Mouse (Mus musculus) testis, postnatal 10 days (tissue): ENCODE measurements at regions not wholly inside any gene's neighbourhood (a gene's known extent, or its start where the extent isn't known, plus 50 kb on each side); places are given as distances from the start of the nearest gene placed in this dataset.

Source experiments
- DNase-seq: peaks from one replicate; pipeline ENCODE4 v3.0.0; 2021; ENCODE audit warnings: low spot score

DNA sequence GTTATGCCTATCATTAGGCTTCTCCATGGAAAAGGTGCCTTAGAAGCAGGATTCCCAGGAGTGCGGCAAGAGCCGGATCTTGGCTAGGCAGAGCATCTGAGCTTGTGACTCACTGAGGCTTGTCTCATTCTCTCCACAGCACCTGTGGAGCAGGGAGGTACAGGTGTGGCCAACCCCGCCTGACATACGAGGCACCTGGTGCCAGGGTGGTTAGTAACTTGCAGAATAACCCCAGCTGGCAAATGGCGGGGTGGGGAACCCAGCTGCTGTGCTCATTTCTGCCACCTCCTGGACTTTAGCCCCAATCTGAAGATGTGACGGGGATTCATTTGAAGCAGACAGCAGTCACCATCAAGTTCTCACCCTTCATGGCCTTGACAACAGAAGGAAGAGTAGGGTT lies 96.2 kb downstream of the Pdgfra start:
- no peak for DNase-seq

DNA sequence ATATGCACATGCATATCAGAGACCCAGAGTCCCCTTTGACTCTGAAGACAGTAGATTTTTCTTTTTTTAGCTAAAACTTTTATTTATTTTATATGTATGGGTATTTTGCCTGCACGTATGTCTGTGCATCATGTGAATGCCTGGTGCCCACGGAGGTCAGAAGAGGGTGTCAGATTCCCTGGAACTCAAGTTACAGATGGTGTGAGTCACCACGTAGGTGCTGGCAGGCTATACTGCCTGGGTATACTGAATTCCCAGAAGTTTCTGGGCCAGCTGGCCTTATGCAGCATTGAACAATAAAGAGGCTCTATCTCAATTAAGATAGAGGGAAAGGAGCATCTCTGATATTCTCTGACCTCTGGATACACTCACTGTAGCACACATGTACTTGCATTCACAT lies 97.6 kb downstream of the Pdgfra start:
- no peak for DNase-seq

DNA sequence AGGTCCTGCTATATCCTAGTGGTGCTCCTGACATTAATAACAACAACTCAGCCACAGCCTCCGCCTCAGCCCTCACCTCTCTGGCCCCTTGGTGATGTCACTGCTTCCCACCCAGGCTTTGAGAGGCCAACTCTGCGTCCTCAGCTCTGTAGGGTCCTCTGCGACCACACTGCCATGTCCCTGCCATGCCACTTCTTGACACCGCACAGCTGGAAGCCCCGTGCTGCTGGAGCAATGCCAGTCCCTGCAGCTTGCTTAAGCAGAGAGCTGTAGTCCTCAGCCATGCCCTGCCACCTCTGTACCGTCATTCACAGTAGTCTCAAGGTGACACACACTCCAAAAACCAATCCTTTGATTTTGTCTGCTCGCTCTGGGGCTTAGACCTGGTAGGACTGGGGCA lies 101.3 kb downstream of the Pdgfra start:
- DNase-seq, result peak; percentile 46

DNA sequence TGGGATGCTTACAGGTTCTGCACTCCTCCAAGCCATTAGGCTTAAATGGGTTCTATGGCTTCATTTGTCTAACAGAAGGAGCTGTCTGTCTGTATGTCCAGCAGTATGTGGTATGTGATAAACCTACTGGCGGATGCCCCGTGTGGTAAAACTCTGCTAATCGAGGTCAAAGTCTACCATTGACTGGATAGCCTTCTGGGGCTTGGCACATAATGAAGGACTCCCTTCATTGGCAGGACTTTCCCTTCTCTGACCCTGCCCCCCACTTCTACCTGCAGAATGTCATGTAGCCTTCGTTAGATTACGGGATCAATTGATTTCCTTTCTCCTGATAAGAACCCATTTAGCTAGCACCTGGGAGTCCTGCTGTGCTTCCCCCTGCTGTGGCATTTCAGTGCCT lies 101.7 kb downstream of the Pdgfra start:
- DNase-seq, result no peak

DNA sequence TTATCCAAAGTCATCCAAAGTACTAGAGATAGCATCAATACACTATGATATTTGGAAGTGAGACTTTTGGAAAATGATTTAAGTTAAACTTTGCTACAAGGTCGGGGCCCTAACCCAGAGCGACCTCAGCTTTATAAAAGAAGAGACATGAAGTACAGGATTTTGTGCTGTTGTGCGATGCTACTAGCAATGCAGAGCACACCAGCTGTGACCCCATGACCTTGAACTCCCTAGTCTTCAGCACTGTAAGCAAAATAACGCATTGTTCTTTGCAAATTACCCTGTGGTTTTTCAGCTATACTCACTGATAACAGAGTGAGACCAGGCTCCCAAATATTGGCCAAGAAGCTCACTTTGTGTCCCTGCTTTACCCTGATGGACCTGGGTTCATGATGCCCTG lies 104.1 kb downstream of the Pdgfra start:
- DNase-seq, result peak; percentile 61

DNA sequence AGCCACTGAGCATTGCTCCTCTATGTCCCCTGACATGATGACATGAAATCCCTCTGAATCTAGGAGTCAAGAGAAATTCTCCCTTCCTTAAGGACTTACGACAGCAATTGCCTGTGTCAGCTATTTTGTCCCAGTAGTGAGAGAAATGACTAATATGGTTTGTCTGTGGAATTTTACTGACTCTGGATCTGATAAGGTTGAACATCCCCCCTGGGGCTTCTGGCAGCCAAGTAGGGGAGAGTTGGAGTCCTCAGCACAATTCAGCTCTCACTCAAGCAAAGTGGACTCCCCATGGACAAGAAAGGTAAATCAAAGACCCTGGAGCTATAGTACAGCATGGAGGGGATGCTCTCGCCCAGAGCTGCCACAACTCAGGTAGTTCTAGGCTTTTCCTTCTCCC lies 105.0 kb downstream of the Pdgfra start:
- no peak for DNase-seq

DNA sequence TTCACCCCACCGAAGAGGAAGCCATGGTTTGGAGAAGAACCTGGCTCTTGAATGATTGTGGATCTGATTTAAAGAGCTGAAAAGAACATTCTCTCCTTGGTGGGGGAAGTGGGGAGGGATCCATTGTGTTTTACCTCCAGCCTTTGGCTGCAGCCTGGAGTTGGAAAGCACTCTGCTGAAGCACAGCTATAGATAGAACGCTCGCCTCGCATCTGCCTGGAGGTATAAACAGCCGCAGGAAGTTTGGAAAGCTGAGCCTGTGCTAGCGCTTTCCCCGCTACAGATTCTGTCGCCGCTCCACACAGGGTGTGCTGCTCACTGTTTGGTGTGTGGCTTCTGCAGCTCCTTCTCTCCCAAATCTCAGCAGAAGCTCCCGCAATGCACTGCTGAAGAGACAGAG lies 108.2 kb downstream of the Pdgfra start:
- no peak for DNase-seq

DNA sequence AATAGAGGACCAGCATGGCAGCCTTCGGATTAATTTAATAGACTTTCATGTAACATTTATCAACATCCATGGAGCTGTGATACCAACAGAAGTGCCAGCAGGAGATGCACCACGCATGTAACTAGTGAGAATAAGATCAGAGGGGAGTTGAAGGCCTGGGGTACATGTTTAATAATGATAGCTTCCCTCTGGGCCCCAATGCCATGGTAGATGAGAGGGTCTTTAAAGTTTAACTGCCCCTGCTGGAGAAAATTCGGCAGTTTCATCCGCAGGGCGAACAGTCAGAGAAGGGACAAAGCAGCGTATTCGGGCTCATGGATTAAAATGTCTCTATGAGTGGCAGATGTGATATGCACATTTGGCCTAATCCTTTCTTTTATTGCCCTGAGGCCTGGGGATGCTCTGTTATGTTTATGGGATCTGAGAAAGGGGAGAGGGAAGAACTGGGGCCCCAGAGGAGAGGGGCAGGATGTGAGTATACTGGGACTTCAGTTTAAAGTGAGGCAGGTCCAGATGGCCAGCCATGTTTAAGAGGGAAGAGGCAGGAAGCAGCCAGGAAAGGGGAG lies 114.1 kb downstream of the Pdgfra start:
- DNase-seq, result no peak

DNA sequence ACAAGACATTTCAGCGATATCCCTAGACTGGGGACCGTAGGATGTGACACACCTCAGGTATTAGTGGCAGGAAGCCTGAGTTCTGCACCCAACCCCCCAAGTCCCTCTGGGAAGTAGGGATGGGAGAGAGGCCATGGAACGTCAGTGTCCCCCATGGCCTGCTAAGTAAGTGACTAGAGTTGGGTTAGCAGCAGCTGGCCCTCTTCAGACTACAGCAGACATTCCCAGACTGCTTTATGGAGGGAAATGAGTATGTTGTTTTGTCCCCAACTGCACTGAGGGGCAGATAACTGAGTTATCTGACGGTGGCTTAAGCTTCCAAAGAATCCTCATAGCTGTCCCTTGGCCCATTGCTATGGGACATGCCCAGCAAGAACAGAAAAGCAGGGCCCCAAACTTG lies 114.8 kb downstream of the Pdgfra start:
- DNase-seq, result no peak

DNA sequence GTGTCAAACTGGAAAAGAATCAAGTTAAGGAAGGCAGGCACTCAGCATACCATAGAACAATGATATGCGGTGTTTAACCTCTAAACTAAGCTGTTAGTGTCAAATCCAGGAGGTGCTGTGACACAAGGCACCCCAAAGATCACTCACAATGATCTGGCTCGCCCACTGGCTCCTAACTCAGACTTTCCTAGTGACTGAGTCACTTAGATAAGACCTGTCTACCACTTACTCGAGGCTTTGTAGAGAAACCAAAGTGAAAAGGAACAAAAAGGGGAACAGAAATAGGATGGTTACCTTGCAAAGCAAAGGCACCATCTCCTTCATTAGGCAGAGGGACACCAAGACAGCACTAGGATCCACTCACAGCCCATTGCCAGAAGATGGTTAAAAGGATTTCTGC lies 115.7 kb downstream of the Pdgfra start:
- DNase-seq, result no peak

DNA sequence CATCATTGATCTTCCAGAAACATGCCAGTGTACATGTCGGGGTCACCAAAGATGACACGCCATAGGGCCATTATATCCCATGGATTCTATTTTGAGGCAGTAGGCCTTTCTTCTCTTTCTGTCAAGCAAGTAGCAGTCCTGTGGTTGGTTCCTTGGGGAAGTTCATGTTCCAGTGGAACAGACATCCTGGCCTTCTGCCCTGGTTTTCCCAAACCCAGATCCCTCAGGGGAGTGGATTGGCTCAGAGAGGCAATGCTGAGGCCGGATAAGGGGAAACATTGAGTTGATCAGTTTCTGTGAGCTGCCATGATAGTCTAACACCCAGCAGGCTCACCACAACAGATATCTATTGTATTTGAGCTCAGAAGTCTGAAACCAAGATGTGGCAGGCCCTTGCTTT lies 125.9 kb downstream of the Pdgfra start:
- no peak for DNase-seq

DNA sequence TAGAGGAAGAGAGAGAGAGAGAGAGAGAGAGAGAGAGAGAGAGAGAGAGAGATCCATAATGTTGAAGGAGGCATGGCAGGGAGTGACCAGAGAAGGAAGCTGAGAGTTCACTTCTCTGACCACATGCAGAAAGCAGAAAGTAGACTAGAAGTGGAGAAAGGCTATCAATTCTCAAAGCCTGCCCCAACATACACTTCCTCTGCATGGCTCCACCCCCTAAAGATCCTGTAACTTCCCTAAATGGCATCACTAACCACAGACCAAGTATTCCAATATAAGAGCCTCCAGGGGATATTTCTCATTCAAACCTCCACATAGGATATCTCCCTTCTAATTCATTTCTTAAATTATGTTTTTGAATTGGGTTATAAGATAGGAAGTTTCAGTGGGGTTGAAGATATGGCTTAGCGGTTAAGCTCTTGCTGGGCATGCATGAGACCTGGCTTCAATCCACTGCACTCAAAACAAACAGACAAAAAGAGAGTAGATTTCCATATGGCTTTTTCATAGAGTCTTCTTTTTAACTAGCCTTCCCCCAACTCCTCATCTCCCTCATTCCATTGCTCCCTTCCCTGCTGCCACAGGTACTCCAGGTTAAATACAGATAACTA lies 127.6 kb downstream of the Pdgfra start:
- DNase-seq, result no peak

DNA sequence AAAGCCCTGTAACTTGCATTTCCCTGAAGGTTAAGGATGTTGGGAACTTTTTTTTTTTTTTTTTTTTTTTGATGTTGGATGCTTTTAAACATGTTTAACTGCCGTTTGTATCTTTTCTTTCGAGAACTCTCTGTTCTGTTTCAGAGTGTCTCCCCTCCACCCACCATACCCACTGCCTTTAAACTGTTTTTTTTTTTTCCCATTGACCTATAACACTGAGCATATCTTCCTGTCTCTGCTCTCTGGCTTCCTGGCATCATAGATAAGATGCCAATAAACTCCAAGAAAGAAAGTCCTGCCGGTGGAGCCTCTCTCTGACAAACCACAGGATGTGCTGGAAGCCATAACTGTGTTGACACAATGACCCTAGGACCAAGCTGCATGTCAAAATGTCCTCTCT lies 128.6 kb downstream of the Pdgfra start:
- no peak for DNase-seq

DNA sequence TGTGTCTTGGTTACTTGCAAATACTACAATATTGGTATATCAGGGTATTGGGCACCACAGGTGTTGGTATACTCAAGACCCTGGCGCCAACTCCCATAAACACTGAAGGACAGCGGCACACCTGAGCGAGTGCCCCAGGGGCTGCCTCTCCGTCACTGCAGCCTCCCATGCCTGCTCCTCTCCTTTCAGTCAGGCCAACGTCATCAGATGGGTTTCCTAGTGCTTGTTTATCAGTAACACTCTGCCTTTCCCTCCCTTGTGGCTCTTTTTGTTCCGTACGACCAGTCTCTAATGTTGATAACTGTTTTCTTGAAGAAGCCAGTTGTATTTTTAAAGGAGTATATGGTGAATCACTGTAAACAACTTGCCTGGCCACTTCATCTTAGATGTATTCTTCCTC lies 129.4 kb downstream of the Pdgfra start:
- DNase-seq, result no peak

DNA sequence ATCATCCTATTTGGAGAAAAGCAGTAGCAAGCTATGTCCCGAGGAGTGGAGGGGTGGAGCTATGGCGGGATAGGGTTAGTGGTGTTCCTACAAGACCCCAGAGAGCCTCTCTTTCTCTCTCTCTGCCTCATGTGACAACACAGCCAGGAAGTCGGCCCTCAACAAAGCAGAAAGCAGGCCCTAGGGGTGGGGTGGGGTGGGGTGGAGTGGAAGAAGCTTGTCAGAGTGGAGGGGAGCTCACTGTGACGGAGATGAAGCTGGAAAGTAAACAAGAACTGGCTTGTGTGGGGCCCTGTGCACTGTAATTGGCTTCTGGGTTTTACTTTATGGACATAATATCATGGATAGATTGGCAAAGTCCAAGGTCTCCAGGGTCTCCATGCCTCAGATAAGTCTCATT lies 130.5 kb downstream of the Pdgfra start:
- no peak for DNase-seq

DNA sequence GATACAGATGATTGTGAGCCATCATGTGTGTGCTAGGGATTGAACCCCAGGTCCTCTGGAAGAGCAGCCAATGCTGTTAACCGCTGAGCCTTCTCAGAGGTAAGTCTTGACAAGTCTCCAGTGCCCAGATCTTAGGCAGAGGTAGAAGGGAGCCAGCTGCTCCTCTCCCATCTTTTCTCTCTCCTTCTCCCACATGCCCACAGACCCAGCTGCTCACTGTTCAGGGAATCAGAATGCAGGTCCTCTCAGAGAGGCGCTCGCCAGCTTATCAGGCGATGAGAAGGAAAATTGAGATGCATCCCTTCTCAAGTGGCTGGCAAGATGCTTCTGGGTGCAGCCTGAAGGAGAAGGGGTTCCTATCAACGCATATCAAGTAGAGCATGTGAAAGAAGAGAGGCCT lies 131.7 kb downstream of the Pdgfra start:
- no peak for DNase-seq

DNA sequence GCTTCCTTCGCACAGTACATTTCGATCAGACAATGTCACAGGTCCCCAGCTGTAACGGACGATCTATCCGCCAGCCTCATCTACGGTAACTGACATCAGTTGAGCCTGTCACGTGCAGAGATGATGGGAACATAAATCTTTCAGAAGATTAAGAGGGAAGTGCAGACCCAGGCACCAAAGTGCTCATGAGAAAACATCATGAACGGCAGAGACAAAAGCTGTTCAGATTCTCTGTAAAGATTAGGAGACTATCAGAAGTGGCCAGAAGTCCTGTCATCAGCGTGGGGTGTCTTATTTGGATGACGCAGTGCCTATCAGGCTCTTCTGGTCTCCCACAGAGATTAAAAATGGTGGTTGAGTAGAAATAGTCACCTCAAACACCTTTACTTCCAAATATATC lies 133.9 kb downstream of the Pdgfra start:
- no peak for DNase-seq

DNA sequence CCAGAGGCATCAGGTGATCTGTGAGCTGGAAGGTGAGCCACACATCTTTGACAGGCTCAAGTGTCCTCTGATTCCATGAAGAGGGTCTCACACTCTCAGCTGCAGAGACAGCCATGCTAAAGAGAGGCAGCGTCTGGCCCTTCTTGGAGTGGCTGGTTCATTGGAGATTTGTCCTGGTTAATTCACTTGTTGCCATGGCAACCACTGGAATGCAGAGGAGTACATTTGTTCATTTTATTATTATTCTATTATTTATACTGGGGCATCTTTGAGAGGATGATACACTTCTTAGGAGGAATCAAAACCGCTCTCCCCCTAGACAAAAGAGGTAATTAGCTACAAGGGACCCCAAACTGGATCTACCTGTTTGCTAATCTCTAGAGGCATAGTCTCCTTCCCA lies 143.6 kb downstream of the Pdgfra start:
- no peak for DNase-seq

DNA sequence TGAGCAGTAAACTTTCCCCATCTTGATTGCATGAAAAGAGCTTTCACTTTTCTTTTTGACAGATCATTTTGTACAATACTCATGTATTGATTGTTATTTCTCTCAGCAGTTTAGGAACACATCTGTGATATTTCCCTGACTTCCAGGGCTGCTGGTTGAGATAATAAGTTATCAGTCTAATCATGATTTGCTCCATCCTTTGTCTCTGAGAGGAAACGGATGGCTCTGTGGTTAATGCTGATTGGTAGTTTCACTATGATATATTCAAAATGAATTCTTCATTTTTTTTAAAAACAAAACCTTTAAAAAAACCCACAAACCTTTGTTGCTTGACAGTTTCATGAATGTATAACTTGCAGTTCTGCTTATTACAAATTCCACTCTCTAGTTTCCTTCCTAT lies 160.8 kb downstream of the Pdgfra start:
- DNase-seq, result no peak

DNA sequence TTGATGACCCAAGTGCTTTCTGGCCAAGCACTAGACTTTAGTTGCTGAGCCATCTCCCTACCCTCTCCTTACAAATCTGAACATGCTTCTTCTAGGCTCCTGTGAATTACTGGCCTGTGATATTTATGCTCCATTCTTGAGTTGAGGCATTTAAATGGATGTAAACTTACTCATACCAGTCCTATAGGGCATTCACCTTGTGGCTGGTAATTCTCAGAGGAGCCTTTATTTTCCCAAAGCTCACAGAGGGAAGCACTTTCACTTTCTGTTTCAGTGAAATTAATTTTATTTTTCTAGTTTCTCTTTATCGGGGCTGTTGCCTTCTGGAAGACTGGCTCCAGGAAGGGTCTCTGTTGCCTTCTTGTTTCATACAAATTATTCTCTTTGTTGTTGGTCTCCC lies 163.9 kb downstream of the Pdgfra start:
- no peak for DNase-seq

DNA sequence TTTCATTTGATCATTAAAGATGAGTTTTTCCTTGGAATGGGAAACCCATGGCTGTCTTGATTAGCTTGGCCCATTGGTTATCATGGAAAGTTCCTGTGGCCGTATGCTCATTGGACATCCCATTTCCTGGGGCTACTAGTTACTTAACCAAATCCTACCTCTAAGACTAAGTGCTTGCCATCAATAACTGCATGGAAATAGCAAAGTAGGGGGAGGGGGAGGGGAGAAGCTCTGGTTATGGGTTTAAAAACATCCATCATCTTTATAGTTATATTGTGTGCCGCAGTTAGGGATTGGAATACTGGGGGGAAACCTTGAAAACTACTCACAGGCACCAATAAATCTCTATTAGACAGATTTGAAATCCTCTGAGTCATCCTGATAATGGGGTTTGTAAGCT lies 168.4 kb downstream of the Pdgfra start:
- no peak for DNase-seq

DNA sequence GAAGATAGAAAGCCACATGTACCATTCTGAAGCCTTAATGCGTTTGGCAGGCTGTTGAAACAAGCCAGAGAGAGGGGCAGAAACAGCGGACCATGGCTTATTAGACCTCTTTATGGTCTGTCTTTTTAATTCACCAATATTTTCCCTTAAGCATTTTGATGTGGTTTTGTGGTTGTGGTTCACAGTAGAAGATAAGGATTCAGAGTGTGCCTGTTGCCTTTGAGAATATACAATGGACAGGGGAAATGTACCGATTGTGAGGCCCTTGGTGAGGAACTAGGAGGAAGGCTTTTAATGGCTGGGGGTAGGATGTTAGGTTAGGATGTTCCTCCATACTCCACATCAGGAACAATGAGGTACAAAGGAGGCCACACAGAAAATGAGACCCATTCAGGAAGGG lies 182.0 kb downstream of the Pdgfra start:
- DNase-seq, result no peak

DNA sequence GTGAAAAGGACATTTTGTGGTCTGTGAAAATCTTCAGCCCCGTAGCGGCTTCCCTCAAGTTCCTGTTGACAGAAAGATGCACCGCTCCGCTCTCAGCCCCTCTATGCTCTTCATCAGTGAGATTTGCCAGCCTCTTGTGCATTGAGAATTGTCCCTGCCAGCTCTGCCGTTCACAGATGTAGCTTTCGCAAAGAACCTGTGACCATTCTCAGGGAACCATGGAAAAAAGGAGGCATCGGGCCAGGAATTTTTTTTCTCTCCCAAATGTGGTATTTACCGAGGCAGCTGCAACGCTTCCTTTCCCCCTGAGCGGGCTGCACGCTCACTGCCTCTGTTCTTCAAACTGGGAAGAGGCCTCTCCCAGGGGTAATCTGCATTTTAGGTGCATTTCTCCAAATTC lies 184.4 kb downstream of the Pdgfra start:
- no peak for DNase-seq

DNA sequence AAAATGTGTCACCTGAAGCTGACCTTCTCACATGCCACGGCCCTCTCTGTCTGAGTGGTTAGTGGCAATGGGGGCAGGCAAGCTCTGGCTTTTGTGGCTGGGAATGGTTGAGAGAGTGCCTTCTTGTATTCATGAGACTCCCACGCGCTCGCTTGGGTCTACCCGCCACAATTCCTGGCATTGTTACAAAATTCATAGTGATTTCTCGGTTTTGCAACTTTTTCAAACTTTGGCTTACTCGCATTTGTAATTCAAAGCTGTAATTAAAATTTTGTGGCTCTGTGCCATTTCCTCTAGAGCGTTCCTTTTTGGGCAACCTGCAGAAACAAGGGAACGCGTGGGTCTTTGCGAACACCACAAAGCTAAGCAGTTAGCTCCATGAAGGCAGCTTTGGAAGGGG lies 186.3 kb downstream of the Pdgfra start:
- DNase-seq, result peak; percentile 47

DNA sequence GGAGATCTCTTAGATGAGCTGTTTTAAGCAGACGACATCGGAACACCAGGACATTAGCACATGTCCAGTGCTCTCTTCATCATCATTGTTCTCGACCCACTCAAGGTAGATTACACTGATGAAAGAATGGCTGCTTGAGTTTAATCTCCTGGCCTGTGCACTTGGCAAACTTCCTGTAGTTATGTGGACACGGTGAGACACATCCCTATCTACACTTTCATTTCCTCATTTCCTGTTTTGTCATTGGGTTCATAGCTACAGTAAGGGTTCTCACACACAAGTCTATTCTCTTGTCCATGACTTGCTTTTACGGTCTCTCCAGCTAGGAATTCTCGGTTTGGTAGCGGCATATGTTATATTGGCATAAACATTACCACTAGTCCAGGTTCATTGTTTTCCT lies 190.5 kb downstream of the Pdgfra start:
- no peak for DNase-seq
